In the genomic region with DNA sequence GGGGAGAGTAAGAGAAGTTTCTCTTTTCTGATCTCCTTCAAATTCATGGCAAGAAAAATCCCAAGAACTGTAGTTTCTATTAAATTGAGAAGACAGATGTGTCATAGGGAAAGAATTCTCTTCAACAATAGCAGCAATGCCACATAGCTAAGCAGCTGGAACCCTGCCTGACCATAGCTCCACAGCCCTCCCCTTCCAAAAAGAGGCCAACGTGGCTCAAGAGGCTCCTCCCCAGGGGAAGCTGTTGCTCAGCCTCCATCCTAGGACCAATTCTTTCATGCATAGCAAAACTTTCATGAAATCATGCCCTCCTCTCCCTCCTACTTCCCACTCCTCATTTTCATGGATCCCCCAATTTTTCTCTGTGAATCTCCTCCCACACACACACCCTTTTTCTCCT, we compare ENCODE assay signal across 8 mouse cellular contexts. TPM values are rescaled to one million over a fixed set of nuclear protein-coding genes. Genes with fewer than 3 reads are reported as not detected.
A peak's percentile ranks its signal among the peaks of the same experiment; 100 is the strongest.
DNase-seq lines count a peak whose midpoint lies in the region; ATAC-seq and TF ChIP-seq lines count a peak whose summit lies in the region.

No protein-coding gene starts in this region.

- peak overlapping the region; percentile 32; the same call in 1 of the 2 replicates for H3K4me2 ChIP-seq in intestine, embryonic 16.5 days (ENCODE audit: low read depth, low read length)
- peak overlapping the region; percentile 27 for H3K4me2 ChIP-seq in lung, postnatal 0 days (replicated peaks; ENCODE audit: low read depth, low read length)

- no peak overlapping the region for H3K4me3 ChIP-seq in intestine, embryonic 16.5 days (ENCODE audit: low read length)
- H3K4me3 ChIP-seq in lung, postnatal 0 days (ENCODE audit: low read depth, low read length), result no peak overlapping the region
- H3K4me3 ChIP-seq in thymus, adult 2 months (ENCODE audit: control insufficient read depth, insufficient read depth, low read length), result no peak overlapping the region

- DNase-seq in embryo, embryonic 10 days (ENCODE audit: low spot score), result peak; percentile 56
- no peak for DNase-seq in embryo, embryonic 9.5 days (ENCODE audit: extremely low spot score)
- DNase-seq in gastrocnemius, postnatal 36 days, result peak; percentile 33 to 79
- DNase-seq in lung, postnatal 0 days (ENCODE audit: low spot score), result peak; percentile 91
- no peak for DNase-seq in natural killer cell, adult 2 months (ENCODE audit: low spot score in 2 of 2)
- no peak for DNase-seq in thymus, adult 2 months
- DNase-seq in T-cell, adult 2 months (ENCODE audit: low spot score), result no peak

- H3K36me3 ChIP-seq in intestine, embryonic 16.5 days (ENCODE audit: control insufficient read depth, insufficient read depth, low read length), result no peaks in the 10 kb centered on the region
- H3K36me3 ChIP-seq in lung, postnatal 0 days (ENCODE audit: insufficient read depth, low read length), result no peaks in the 10 kb centered on the region
- H3K36me3 ChIP-seq in thymus, adult 2 months (ENCODE audit: control insufficient read depth, insufficient read depth, low read length), result no peaks in the 10 kb centered on the region

- no peak overlapping the region for H3K9ac ChIP-seq in intestine, embryonic 16.5 days (ENCODE audit: low read depth, low read length)
- no peak overlapping the region for H3K9ac ChIP-seq in lung, postnatal 0 days (replicated peaks; ENCODE audit: low read depth)

- no peak for TF ChIP-seq CTCF in lung, postnatal 0 days (IDR thresholded peaks at IDR 0.05)
- TF ChIP-seq CTCF in thymus, adult 2 months (IDR thresholded peaks at IDR 0.05; ENCODE audit: borderline replicate concordance, control insufficient read depth, extremely low read depth, insufficient read depth, low read length, poor library complexity), result no peak

- no peaks in the 10 kb centered on the region for H3K27me3 ChIP-seq in intestine, embryonic 16.5 days (replicated peaks; ENCODE audit: control insufficient read depth, insufficient read depth, low read length)
- no peaks in the 10 kb centered on the region for H3K27me3 ChIP-seq in lung, postnatal 0 days (replicated peaks; ENCODE audit: insufficient read depth, low read length)
- H3K27me3 ChIP-seq in thymus, adult 2 months (ENCODE audit: control insufficient read depth, insufficient read depth, low read length), result no peaks in the 10 kb centered on the region

- H3K4me1 ChIP-seq in intestine, embryonic 16.5 days (ENCODE audit: control insufficient read depth, insufficient read depth, low read length), result peaks cover 5% of the 10 kb centered on the region; the same call in 1 of the 2 replicates
- no peaks in the 10 kb centered on the region for H3K4me1 ChIP-seq in lung, postnatal 0 days (ENCODE audit: insufficient read depth, low read depth, low read length)
- H3K4me1 ChIP-seq in thymus, adult 2 months (replicated peaks; ENCODE audit: control insufficient read depth, insufficient read depth, low read length), result no peaks in the 10 kb centered on the region

- no peaks in the 10 kb centered on the region for H3K9me3 ChIP-seq in intestine, embryonic 16.5 days (ENCODE audit: control insufficient read depth, low read length)
- H3K9me3 ChIP-seq in lung, postnatal 0 days (ENCODE audit: low read length), result no peaks in the 10 kb centered on the region

- intact Hi-C loops in gastrocnemius, postnatal 36 days (cut with DNase I), result no loop called here

- no peak for TF ChIP-seq EP300 in lung, postnatal 0 days (IDR thresholded peaks at IDR 0.05)

- WGBS in intestine, embryonic 16.5 days, result 7% methylated on average over 1 of the region's 1 CpGs
- WGBS in lung, postnatal 0 days, result 10% methylated on average over 1 of the region's 1 CpGs
- 20% methylated on average over 1 of the region's 1 CpGs for WGBS in thymus, adult 2 months

- H3K27ac ChIP-seq in intestine, embryonic 16.5 days (ENCODE audit: low read length), result peak overlapping the region; percentile 95
- peak overlapping the region; percentile 85 for H3K27ac ChIP-seq in lung, postnatal 0 days (ENCODE audit: low read length)
- no peak overlapping the region for H3K27ac ChIP-seq in thymus, adult 2 months (ENCODE audit: control insufficient read depth, insufficient read depth, low read length)

- TF ChIP-seq POLR2A in thymus, adult 2 months (IDR thresholded peaks at IDR 0.05; ENCODE audit: control insufficient read depth, extremely low read depth, insufficient read depth, low read length, poor library complexity), result no peak

- peak; percentile 73 for ATAC-seq in intestine, embryonic 16.5 days
- peak; percentile 71 for ATAC-seq in lung, postnatal 0 days

RNA-seq across cellular contexts. Expression of a gene that starts 16.3 kb away (rescaled TPM):
- 100 to 1,000 TPM; 437 to 544 TPM for total RNA-seq in gastrocnemius, postnatal 36 days (2021)
- polyA plus RNA-seq in intestine, embryonic 16.5 days (2015; fragmentation: Nextera tagmentation; extraction: Ambion mirVana), result 449 and 476 TPM in 2 replicates
- 349 and 355 TPM in 2 replicates for polyA plus RNA-seq in lung, postnatal 0 days (2015; fragmentation: Nextera tagmentation; extraction: Ambion mirVana)
- 20.7 and 21.5 TPM in 2 replicates for polyA plus RNA-seq in thymus, adult 2 months (2012; rRNA removed)

Comparison
In these comparisons a context has a peak if more than half of its experiments do, and no peak if none do; other contexts are left out.
1. DNase-seq: peak in embryo, embryonic 10 days (single experiment), gastrocnemius, postnatal 36 days (2 of 2) and lung, postnatal 0 days (single experiment); none in embryo, embryonic 9.5 days (single experiment), natural killer cell, adult 2 months (0 of 2), thymus, adult 2 months (single experiment) and T-cell, adult 2 months (single experiment).
2. RNA of a gene that starts 16.3 kb away (polyA plus RNA-seq): 449 to 476 TPM in intestine, embryonic 16.5 days and 349 to 355 TPM in lung, postnatal 0 days; 20.7 to 21.5 TPM in thymus, adult 2 months; every median in the first group is over 10 times any median in the second.